Mouse (Mus musculus) spleen, postnatal 14 days (tissue): Measurements from ENCODE around the gene Lrig3.

ENCODE experiments used
- DNase-seq, 2 experiments: peaks; one replicate each; pipeline ENCODE4 v3.0.0; 2021 to 2022; ENCODE audit warnings: low spot score in 2 of 2

The Lrig3 gene

DNA sequence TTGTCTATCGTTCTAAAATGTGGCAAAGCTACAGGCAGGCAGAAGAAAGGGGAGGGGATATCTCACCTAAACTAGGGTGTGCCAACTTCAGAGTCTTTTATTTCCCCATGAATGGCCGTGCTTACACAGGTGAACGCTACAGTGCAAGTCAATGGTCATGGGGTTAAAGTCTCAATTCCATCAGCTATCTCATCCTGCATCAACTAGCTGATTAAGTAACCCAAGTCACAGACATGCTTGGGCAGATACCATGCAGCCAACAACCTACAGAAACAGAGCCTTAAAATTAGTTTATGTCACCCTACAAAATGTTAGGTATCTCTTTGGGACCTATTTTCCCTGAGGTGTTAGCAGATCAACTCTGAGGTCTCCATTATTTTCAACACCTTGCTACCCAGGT is 1.3 kb upstream of the Lrig3 start:
- DNase-seq: no peak

DNA sequence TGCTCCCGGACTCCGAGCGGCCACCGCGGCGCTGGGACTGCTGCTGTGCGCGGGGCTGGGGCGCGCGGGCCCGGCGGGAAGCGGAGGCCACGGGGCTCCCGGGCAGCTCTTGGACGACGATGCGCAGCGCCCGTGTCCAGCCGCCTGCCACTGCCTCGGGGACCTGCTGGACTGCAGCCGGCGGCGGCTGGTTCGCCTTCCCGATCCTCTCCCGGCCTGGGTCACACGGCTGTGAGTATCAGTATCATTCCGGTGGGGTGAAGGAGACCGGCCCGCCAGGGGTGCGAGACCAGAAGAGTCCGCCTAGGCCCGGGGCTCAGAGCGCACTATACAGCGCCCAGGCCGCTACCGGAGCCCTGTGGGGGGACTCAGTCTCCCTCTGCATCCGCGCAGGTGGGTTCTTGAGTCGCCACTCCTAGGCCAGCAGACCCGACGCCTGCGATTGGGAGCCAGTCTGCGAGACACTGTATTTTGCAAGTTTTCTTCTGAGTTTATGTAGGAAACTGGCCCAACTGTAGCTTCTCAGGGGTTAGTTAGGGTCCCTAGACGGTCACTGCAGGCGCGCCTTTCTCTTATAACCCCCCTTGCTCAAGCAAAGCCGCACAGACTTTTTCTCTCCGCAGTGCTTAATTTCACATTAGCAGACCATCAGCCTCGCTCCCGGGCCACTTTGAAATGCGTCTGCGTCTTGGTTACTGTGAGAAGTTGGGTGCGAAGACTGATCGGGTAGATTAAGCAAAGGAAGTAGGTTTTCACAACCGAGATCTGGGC is 698 bp downstream of the Lrig3 start:
- no peak for DNase-seq

DNA sequence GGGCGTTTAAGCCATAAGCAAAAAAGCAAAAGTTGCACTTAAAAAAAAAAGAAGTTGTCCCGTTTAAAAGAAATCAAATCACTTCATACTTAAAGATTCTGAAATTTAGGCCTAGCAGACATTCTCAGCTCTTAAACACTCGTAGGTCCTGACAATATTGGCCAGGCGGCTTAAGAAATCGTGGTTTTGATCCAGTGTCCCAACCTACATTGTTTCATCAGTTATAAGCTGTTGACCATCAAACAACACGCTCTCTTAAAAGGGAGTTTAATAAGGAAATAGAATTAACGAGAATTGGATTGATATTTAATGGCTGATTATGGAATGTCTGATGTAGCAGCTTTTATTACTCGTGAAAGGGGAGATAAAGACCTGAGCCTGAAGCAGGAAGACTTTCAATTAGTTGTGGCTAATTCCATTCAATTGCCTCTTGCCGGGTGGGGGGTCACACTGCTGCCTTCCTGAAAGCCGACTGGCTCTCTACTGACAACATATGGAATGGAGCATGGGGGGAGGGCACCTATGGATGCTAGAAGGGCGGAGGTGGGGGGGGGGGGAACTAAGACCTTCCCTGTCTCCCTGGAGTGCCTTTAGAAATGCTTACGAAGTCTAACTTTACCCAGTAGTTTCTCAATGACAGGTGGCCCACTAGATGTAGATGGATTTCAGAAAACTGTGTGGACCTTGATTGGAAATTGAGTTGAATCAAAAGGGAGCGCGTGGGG is 1.6 kb downstream of the Lrig3 start:
- no peak for DNase-seq

DNA sequence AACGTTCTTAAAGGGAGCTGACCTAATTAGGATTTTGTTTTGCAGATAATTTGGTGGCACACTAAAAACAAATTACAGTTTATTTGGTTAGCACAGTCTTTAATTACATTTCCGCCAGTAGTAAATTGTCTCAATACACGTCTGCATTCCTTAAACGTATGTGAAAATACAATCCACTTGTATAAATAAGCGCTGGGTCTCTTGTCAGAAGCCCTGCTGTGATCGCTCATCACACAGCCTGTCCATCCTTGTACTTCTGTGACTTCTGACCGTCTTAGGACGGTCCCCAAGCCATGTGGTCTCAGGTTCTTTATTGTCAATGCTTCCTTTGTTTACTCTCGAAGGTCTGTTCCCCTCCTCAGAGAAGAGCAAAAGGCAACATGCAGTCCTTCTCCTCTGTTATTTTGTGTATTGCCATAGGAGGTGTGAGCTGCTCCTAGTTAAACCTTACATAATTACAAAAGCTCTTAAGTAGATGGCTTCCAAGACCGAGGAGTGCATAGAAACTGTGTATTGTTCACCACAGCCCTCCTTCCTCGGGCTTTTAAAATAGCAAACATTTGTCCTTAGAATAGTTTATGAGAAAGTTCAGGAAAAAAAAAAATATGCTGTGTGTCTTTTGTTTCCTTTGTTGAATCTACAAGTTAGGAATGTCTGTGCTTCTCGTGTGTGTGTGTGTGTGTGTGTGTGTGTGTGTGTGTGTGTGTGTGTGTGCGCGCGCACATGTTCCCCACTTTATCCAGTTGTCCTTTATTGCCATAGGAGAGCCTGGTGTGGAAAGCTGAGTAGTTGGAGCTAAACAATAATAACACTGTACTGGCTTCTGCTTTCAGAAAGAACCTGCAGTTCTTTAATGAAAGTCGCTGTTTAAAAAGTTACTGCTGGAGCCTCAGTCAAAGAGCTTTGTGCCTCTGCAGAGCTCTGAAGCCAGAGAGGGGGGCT is 2.5 kb downstream of the Lrig3 start:
- DNase-seq: no peak

DNA sequence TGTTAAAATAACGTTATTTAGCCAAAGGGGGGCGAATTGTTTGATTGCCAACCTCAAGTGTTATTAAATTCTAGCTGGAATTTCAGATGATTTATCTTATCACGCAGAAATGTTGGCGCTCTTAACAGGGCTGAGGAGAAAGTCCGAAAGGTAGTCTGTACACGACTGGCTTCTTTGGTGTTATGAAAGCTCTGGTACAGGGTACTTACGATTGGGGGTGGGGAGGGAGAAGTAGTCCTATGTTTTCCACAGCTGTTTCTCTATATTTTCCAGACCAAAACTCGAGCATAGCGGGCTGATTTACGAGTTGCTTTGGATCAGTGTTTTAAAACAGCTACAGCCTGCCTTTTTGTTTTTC is 3.1 kb downstream of the Lrig3 start:
- no peak for DNase-seq

- DNase-seq: no peak
Observed at GRCm38 (mm10) chr10:125970031-125970430, 4.1 kb downstream of the Lrig3 start.

- no peak for DNase-seq
Observed at GRCm38 (mm10) chr10:125970500-125970899, 4.5 kb downstream of the Lrig3 start.

GRCm38 (mm10) chr10:125973726-125974125 is 7.8 kb downstream of the Lrig3 start:
- no peak for DNase-seq

DNA sequence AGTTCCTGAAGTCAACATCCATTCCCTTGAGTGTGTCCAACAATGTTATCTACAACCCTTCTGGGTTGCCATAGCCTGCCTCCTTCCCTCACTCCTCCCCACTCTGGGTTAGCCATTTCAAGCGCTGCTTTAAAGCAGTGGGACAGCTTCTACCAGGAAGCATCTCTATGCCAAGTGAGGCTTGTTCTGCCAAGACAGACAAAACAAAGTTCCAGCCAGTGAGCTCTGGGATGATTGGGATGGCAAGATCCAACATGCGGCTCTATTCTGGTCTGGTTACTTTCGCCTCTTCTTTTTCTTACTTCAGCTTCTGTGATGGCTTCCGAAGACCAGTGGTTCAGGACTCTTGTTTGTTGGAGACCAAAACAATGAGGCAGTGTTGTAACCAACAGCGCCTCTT is 16.0 kb downstream of the Lrig3 start:
- no peak for DNase-seq

DNA sequence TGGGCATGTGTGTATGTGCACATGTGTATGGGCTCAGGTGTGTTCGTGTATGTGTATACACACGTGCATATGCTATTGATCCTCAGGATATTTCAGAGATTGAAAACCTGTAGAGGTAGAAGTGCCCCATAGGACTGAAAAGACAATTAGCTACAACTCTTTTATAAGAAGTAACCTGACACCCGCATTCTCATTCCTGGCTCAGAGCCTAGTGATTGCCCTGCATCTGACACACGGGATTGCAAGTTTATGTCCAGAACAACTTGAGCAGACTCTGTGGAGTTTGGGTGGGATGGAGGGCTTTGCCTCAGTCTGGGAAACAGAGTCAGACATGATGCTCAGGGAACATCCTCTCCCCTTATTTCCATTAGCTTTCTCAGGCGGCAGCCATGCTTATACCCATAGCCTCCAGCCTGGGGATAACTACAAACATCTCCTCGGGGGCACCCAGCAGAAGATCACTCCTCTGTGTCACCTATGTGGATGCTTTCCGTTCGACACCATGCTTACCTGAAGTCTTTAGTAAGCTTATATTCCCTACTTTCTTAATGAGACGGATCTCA is 18.6 kb downstream of the Lrig3 start:
- no peak for DNase-seq

GRCm38 (mm10) chr10:125985795-125986194 is 19.8 kb downstream of the Lrig3 start:
- no peak for DNase-seq

DNA sequence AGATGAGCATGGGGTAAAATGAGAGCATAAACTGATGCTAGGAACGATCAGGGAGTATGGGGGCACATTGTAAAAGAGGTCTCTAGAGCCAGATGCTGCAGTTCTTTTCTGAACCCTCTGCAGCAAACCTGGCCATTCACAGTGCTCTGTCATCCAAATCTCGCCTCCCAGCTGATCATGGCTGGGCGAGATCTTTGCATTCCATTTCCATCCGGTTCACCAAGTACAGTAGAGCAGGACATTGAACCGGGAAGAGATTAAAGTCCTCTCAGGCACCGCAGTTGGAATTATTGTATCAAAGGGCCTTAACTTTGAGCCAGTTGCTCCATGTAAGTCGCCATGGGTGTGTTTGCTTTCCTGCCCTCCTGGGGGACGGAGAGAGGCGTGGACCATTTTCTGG is 20.5 kb downstream of the Lrig3 start:
- no peak for DNase-seq

DNA sequence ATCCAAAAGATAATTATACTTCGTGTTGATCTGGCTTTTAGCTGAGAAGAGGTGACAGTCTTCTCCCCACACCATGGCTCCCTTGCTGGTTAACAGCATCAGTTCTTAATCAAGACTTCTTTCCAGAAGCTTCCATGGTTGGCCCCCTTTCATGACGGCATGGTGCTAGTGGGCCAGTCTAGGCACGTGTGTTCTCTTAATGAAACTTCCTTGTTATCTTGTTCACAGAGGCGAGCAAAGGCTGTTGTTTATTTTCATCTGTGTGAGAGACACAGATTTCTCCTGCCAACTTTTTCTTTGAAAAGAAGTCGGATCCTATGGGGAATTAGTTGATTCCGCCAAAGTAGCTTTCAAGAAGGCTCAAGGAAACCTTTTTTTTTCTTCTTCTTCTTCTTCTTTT is 21.3 kb downstream of the Lrig3 start:
- no peak for DNase-seq

GRCm38 (mm10) chr10:125988037-125988436 is 22.1 kb downstream of the Lrig3 start:
- no peak for DNase-seq

GRCm38 (mm10) chr10:125989890-125990289 is 23.9 kb downstream of the Lrig3 start:
- no peak for DNase-seq

DNA sequence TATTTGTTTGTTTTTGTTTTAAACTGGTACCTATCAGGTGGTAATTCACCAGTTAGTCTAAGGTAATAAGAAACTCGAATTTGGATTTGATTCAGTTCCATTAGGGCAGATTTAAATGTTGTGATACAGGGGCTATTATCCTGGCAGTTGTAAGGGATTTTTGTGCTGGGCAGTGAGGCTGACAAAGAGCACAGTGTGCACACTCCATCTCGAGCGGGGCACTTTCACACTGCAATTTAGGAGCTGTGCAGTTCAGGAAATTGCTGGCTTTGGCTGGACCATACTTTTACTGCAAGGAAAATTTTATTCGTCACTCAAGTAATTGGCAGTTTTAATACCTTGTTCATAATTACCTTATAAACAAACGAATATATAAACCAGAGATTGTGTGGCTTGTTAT is 24.4 kb downstream of the Lrig3 start:
- DNase-seq: no peak

DNA sequence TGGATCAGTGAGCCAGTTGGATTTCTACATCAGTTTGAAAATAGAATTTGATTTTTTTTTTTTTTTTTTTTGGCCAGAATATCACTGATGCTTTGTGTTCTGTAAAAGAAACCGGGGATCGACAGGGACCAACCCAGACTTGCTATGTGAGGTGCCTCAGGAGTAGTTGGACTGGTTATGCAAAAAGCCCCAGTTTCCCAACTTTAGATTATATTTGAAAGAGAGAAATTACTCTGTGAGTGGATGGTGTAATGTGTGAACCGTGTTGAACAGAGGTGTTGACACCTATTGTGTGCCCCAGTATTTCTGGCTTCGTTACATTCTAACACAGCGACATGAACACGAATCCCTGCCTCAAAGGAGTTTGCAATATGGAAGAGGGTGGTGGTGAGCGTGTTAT is 25.9 kb downstream of the Lrig3 start:
- no peak for DNase-seq

GRCm38 (mm10) chr10:125994855-125995254 is 28.9 kb downstream of the Lrig3 start:
- DNase-seq: no peak

- no peak for DNase-seq
Observed at GRCm38 (mm10) chr10:125995701-125996100, 29.7 kb downstream of the Lrig3 start.

GRCm38 (mm10) chr10:125996989-125997388 is 31.0 kb downstream of the Lrig3 start:
- DNase-seq: no peak

- DNase-seq: no peak
Observed at GRCm38 (mm10) chr10:125999561-125999960, 33.6 kb downstream of the Lrig3 start.

DNA sequence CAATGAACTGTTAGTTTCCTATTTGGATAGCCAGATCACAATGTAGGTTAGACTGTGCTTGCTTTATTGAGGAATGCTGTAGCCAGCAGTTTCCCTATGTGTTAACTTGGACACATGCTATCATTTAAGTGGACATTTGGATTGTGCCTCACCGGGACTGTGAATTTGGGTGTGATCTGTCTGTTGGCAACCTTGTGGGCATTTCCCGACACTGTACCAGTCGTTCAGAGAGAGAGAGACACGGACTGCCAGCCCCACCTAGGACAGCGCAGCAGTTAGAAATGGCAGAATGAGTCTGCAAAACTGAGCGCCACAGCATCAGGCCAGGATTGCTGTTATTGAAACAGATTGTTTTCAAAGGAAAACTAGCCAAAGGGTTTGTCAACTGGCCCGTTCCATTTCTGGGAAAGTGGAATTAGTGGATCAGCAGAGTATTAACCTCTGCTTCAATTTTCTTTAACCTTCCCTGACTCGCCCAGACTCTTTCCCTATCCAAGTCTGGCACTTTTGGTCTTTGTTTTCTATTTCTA is 35.0 kb downstream of the Lrig3 start:
- no peak for DNase-seq
